ENCODE assay signal across 34 mouse cellular contexts in genomic region chr5:3970936-3971335, GRCm38 (mm10).
"Had no signal": no experiment of that assay in that cellular context is flagged by ENCODE, and none has a peak within 500 bp of the region (broad histone marks: within the 10 kb centered on the region; RNA-seq: fewer than 3 reads in every experiment).

No protein-coding gene starts in this region.

- DNase-seq: heart, postnatal 10 days; heart, postnatal 14 days; heart, postnatal 36 days; heart, postnatal 4 days; kidney, adult 11 months; kidney, adult 18-20 months; kidney, adult 8-10 months; kidney, postnatal 10 days; kidney, postnatal 14 days; kidney, postnatal 25 days; kidney, postnatal 36 days; kidney, postnatal 4 days; layer of hippocampus, adult 9-11 months; layer of hippocampus, postnatal 36 days had no signal

- H3K27ac ChIP-seq: heart, embryonic 10.5 days; heart, embryonic 13.5 days; heart, embryonic 15.5 days; hindbrain, embryonic 10.5 days; hindbrain, embryonic 12.5 days; hindbrain, embryonic 13.5 days; hindbrain, embryonic 14.5 days; hindbrain, embryonic 15.5 days; hindbrain, postnatal 0 days; intestine, embryonic 15.5 days; kidney, embryonic 15.5 days; kidney, postnatal 0 days; layer of hippocampus, adult 2 months; left cerebral cortex, adult 2 months had no signal

- H3K9me3 ChIP-seq: heart, embryonic 10.5 days; heart, embryonic 12.5 days; heart, embryonic 13.5 days; heart, embryonic 15.5 days; hindbrain, embryonic 10.5 days; hindbrain, embryonic 12.5 days; hindbrain, embryonic 13.5 days; hindbrain, embryonic 15.5 days; intestine, embryonic 15.5 days; kidney, embryonic 15.5 days had no signal

- H3K4me3 ChIP-seq: heart, embryonic 10.5 days; heart, embryonic 12.5 days; heart, embryonic 13.5 days; heart, embryonic 15.5 days; hindbrain, embryonic 10.5 days; hindbrain, embryonic 12.5 days; hindbrain, embryonic 13.5 days; hindbrain, embryonic 15.5 days; intestine, embryonic 15.5 days; kidney, embryonic 15.5 days; layer of hippocampus, adult 2 months; left cerebral cortex, adult 2 months had no signal

- H3K4me1 ChIP-seq: heart, embryonic 12.5 days; heart, embryonic 15.5 days; hindbrain, embryonic 10.5 days; hindbrain, embryonic 12.5 days; hindbrain, embryonic 13.5 days; hindbrain, embryonic 15.5 days; intestine, embryonic 15.5 days; kidney, embryonic 15.5 days had no signal

- H3K9ac ChIP-seq: heart, embryonic 12.5 days; heart, embryonic 13.5 days; heart, embryonic 15.5 days; hindbrain, embryonic 12.5 days; hindbrain, embryonic 13.5 days; hindbrain, embryonic 14.5 days; hindbrain, embryonic 15.5 days; intestine, embryonic 15.5 days; kidney, embryonic 15.5 days had no signal

- H3K27me3 ChIP-seq: heart, embryonic 12.5 days; heart, embryonic 13.5 days; heart, embryonic 15.5 days; hindbrain, embryonic 12.5 days; hindbrain, embryonic 13.5 days; hindbrain, embryonic 15.5 days; intestine, embryonic 15.5 days; kidney, embryonic 15.5 days had no signal

- ATAC-seq: hindbrain, embryonic 16.5 days; hindbrain, postnatal 0 days; inflammation-experienced regulatory T-cells, adult 6 months; intestine, embryonic 15.5 days; intestine, embryonic 16.5 days; intestine, postnatal 0 days had no signal

- H3K4me2 ChIP-seq: heart, embryonic 11.5 days; heart, embryonic 12.5 days; heart, embryonic 13.5 days; heart, embryonic 15.5 days; hindbrain, embryonic 12.5 days; hindbrain, embryonic 13.5 days; hindbrain, embryonic 14.5 days; hindbrain, embryonic 15.5 days; intestine, embryonic 15.5 days; kidney, embryonic 15.5 days had no signal
